In genomic region chr12:102878901-102879300, GRCm38 (mm10) we compare ENCODE assay signal across 8 mouse cellular contexts. TPM values are rescaled to one million over a fixed set of nuclear protein-coding genes. Genes with fewer than 3 reads are reported as not detected.
DNase-seq lines count a peak whose midpoint lies in the region; ATAC-seq and TF ChIP-seq lines count a peak whose summit lies in the region.

No protein-coding gene starts in this region.

- no peaks in the 10 kb centered on the region for H3K4me1 ChIP-seq in embryonic facial prominence, embryonic 11.5 days (ENCODE audit: control insufficient read depth, insufficient read depth, low read length)
- peaks cover 12% of the 10 kb centered on the region for H3K4me1 ChIP-seq in hindbrain, embryonic 12.5 days
- peaks cover 19% of the 10 kb centered on the region for H3K4me1 ChIP-seq in liver, embryonic 16.5 days (ENCODE audit: control insufficient read depth, low read depth, low read length)
- H3K4me1 ChIP-seq in small intestine, adult 2 months (ENCODE audit: control insufficient read depth, insufficient read depth, insufficient read length, low read length): peaks cover 2% of the 10 kb centered on the region; the same call in 1 of the 2 replicates

- H3K27ac ChIP-seq in left cerebral cortex, adult 2 months: peak overlapping the region; percentile 88
- no peak overlapping the region for H3K27ac ChIP-seq in embryonic facial prominence, embryonic 11.5 days (replicated peaks; ENCODE audit: low read depth, low read length)
- H3K27ac ChIP-seq in hindbrain, embryonic 12.5 days: peak overlapping the region; percentile 97
- peak overlapping the region; percentile 17; the same call in 1 of the 2 replicates for H3K27ac ChIP-seq in liver, embryonic 16.5 days (ENCODE audit: low read length)
- H3K27ac ChIP-seq in small intestine, adult 2 months (ENCODE audit: insufficient read depth, low read depth, low read length): no peak overlapping the region; the same call in none of the 2 replicates

- no peak for TF ChIP-seq POLR2A in small intestine, adult 2 months (IDR thresholded peaks at IDR 0.05; ENCODE audit: low read depth, low read length)

- no peaks in the 10 kb centered on the region for H3K27me3 ChIP-seq in embryonic facial prominence, embryonic 11.5 days (ENCODE audit: control insufficient read depth, insufficient read depth, low read length)
- H3K27me3 ChIP-seq in hindbrain, embryonic 12.5 days: no peaks in the 10 kb centered on the region
- H3K27me3 ChIP-seq in liver, embryonic 16.5 days (ENCODE audit: control insufficient read depth, insufficient read depth, low read depth, low read length): no peaks in the 10 kb centered on the region
- H3K27me3 ChIP-seq in small intestine, adult 2 months (ENCODE audit: control insufficient read depth, insufficient read depth, low read length): no peaks in the 10 kb centered on the region

- H3K9ac ChIP-seq in embryonic facial prominence, embryonic 11.5 days (replicated peaks; ENCODE audit: low read length): peak overlapping the region; percentile 63
- H3K9ac ChIP-seq in hindbrain, embryonic 12.5 days: peak overlapping the region; percentile 24; the same call in 1 of the 2 replicates
- H3K9ac ChIP-seq in liver, embryonic 16.5 days (ENCODE audit: low read depth, low read length): peak overlapping the region; percentile 69

- no peak; the same call in 1 of the 2 replicates for TF ChIP-seq CTCF in left cerebral cortex, adult 2 months (IDR thresholded peaks at IDR 0.05)
- TF ChIP-seq CTCF in small intestine, adult 2 months (IDR thresholded peaks at IDR 0.05; ENCODE audit: extremely low read depth, insufficient read length, insufficient replicate concordance, low read depth, low read length): no peak

- 42% methylated on average over 7 of the region's 7 CpGs for WGBS in embryonic facial prominence, embryonic 11.5 days
- WGBS in hindbrain, embryonic 12.5 days: 40% methylated on average over 7 of the region's 7 CpGs
- whole genome bisulfite sequencing in liver, embryonic 16.5 days (ENCODE audit: insufficient replicate concordance): 32% methylated on average over 7 of the region's 7 CpGs
- 7% methylated on average over 7 of the region's 7 CpGs for WGBS in small intestine, adult 2 months

- ATAC-seq in embryonic facial prominence, embryonic 11.5 days (replicated peaks; ENCODE audit: insufficient number of reproducible peaks, low FRiP score, low TSS enrichment, low read depth): no peak
- no peak for ATAC-seq in hindbrain, embryonic 12.5 days (ENCODE audit: low FRiP score)
- no peak for ATAC-seq in liver, embryonic 16.5 days (ENCODE audit: low read depth)
- no peak for ATAC-seq in megakaryocyte progenitor cell, adult 5-6 weeks (replicated peaks; ENCODE audit: poor library complexity)
- ATAC-seq in frontal cortex, adult (ENCODE audit: low TSS enrichment): no peak

- peak overlapping the region; percentile 46 for H3K4me2 ChIP-seq in embryonic facial prominence, embryonic 11.5 days (ENCODE audit: low read depth, low read length)
- peak overlapping the region; percentile 68 for H3K4me2 ChIP-seq in hindbrain, embryonic 12.5 days (replicated peaks)
- H3K4me2 ChIP-seq in liver, embryonic 16.5 days (ENCODE audit: low read depth, low read length): peak overlapping the region; percentile 95

- no peaks in the 10 kb centered on the region for H3K9me3 ChIP-seq in embryonic facial prominence, embryonic 11.5 days (replicated peaks; ENCODE audit: control insufficient read depth, low read length)
- H3K9me3 ChIP-seq in hindbrain, embryonic 12.5 days (replicated peaks): no peaks in the 10 kb centered on the region
- no peaks in the 10 kb centered on the region for H3K9me3 ChIP-seq in liver, embryonic 16.5 days (replicated peaks; ENCODE audit: control insufficient read depth, low read length)

- peak overlapping the region; percentile 90 for H3K4me3 ChIP-seq in left cerebral cortex, adult 2 months
- H3K4me3 ChIP-seq in embryonic facial prominence, embryonic 11.5 days (ENCODE audit: low read depth, low read length): peak overlapping the region; percentile 92
- peak overlapping the region; percentile 92 for H3K4me3 ChIP-seq in hindbrain, embryonic 12.5 days
- H3K4me3 ChIP-seq in liver, embryonic 16.5 days (ENCODE audit: low read depth, low read length): peak overlapping the region; percentile 95
- peak overlapping the region; percentile 74; the same call in 1 of the 2 replicates for H3K4me3 ChIP-seq in small intestine, adult 2 months (ENCODE audit: low read depth, low read length)

- H3K36me3 ChIP-seq in embryonic facial prominence, embryonic 11.5 days (replicated peaks; ENCODE audit: control insufficient read depth, insufficient read depth, low read depth, low read length): no peaks in the 10 kb centered on the region
- no peaks in the 10 kb centered on the region for H3K36me3 ChIP-seq in hindbrain, embryonic 12.5 days
- no peaks in the 10 kb centered on the region for H3K36me3 ChIP-seq in liver, embryonic 16.5 days (ENCODE audit: control insufficient read depth, insufficient read depth)
- no peaks in the 10 kb centered on the region for H3K36me3 ChIP-seq in small intestine, adult 2 months (ENCODE audit: control insufficient read depth, insufficient read depth, low read length)

- peak in 1 of 2 experiments; percentile 9 for DNase-seq in left cerebral cortex, adult 2 months (ENCODE audit: extremely low spot score in 1 of 2, low spot score in 2 of 2)
- no peak for DNase-seq in left cerebral cortex, postnatal 36 days (ENCODE audit: low spot score in 2 of 2)
- DNase-seq in embryonic facial prominence, embryonic 11.5 days (ENCODE audit: low spot score): peak; percentile 42

- intact Hi-C loops in left cerebral cortex, adult 2 months (cut with DNase I): loop anchor here (1.0 kb wide), 1 partner anchor 70 kb away; no protein-coding TSS in a partner anchor
- intact Hi-C loops in left cerebral cortex, postnatal 36 days (cut with DNase I): loop anchor here (1.0 to 10.0 kb wide), 2 partner anchors 70 to 74 kb away; no protein-coding TSS in a partner anchor

RNA-seq across cellular contexts. Expression of gene Btbd7, which starts 0.6 kb away (rescaled TPM):
- 10 to 100 TPM; 19.1 to 20.8 TPM for total RNA-seq in left cerebral cortex, adult 2 months (2021)
- total RNA-seq in left cerebral cortex, postnatal 36 days (2021): 10 to 100 TPM; 15.1 to 21.3 TPM
- polyA plus RNA-seq in embryonic facial prominence, embryonic 11.5 days (2014; fragmentation: Nextera tagmentation; extraction: Ambion mirVana): 21.0 and 21.7 TPM in 2 replicates
- polyA plus RNA-seq in hindbrain, embryonic 12.5 days (2016; fragmentation: Nextera tagmentation; extraction: Ambion mirVana): 27.5 and 27.9 TPM in 2 replicates
- polyA plus RNA-seq in liver, embryonic 16.5 days (2015; fragmentation: Nextera tagmentation; extraction: Ambion mirVana): 4.7 TPM in 2 replicates
- 5.5 and 11.5 TPM in 2 replicates for polyA plus RNA-seq in small intestine, adult 2 months (2012; rRNA removed)
- 16.5 and 18.7 TPM in 2 replicates for total RNA-seq in megakaryocyte progenitor cell, adult 5-6 weeks (2015)
- 17.2 and 20.0 TPM in 2 replicates for total RNA-seq in megakaryocyte progenitor cell, adult 5-6 weeks (2017)

RNA-seq across cellular contexts. Expression of gene Cox8c, which starts 20.2 kb away (rescaled TPM):
- total RNA-seq in left cerebral cortex, adult 2 months (2021): not detected
- total RNA-seq in left cerebral cortex, postnatal 36 days (2021): not detected
- polyA plus RNA-seq in embryonic facial prominence, embryonic 11.5 days (2014; fragmentation: Nextera tagmentation; extraction: Ambion mirVana): not detected in 2 replicates
- not detected in 2 replicates for polyA plus RNA-seq in hindbrain, embryonic 12.5 days (2016; fragmentation: Nextera tagmentation; extraction: Ambion mirVana)
- not detected in 2 replicates for polyA plus RNA-seq in liver, embryonic 16.5 days (2015; fragmentation: Nextera tagmentation; extraction: Ambion mirVana)
- not detected in 2 replicates for polyA plus RNA-seq in small intestine, adult 2 months (2012; rRNA removed)
- total RNA-seq in megakaryocyte progenitor cell, adult 5-6 weeks (2015): not detected in 2 replicates
- not detected in 2 replicates for total RNA-seq in megakaryocyte progenitor cell, adult 5-6 weeks (2017)

Comparison
In these comparisons a context has a peak if more than half of its experiments do, and no peak if none do; other contexts are left out.
1. H3K27ac ChIP-seq: peak in left cerebral cortex, adult 2 months (single experiment), hindbrain, embryonic 12.5 days (single experiment) and liver, embryonic 16.5 days (single experiment); none in embryonic facial prominence, embryonic 11.5 days (single experiment) and small intestine, adult 2 months (single experiment).
2. Peak in every context shown above with its lines, with median percentiles within 50 percentile points of each other: H3K4me3 ChIP-seq, H3K4me2 ChIP-seq and H3K9ac ChIP-seq.